Mouse (Mus musculus) testis, adult 2 months (tissue): ENCODE results near the gene Rbm34. TPM values are rescaled to one million over a fixed set of nuclear protein-coding genes. Genes with fewer than 3 reads are reported as not detected.
"Not testable (repeated sequence)": the region's sequence is repeated elsewhere in the genome, so short reads cannot be mapped to it uniquely, and the experiment has no call there.

ENCODE experiments used
- H3K27ac ChIP-seq: fragments of 200-500 bp; 2 replicates; pipeline ENCODE4 v1.5.1; 2012; ENCODE audit warnings: low read depth, low read length; ENCODE audit not compliant: control insufficient read depth, insufficient read depth
- H3K27me3 ChIP-seq: fragments of 200-500 bp; 2 replicates; pipeline ENCODE4 v1.6.1; 2012; ENCODE audit warnings: mild to moderate bottlenecking, low read length, moderate library complexity; ENCODE audit not compliant: control insufficient read depth, insufficient read depth
- H3K36me3 ChIP-seq: fragments of 200-500 bp; 2 replicates; pipeline ENCODE4 v1.6.1; 2012; ENCODE audit warnings: mild to moderate bottlenecking, low read length; ENCODE audit not compliant: control insufficient read depth, insufficient read depth
- H3K4me1 ChIP-seq: fragments of 200-500 bp; 2 replicates; pipeline ENCODE4 v1.6.1; 2012; ENCODE audit warnings: low read length; ENCODE audit not compliant: control insufficient read depth, insufficient read depth
- H3K4me3 ChIP-seq: fragments of 200-500 bp; 2 replicates; pipeline ENCODE4 v1.5.1; 2012; ENCODE audit warnings: low read depth, mild to moderate bottlenecking, low read length, moderate library complexity, mixed read lengths; ENCODE audit not compliant: control insufficient read depth
- CTCF ChIP-seq: fragments of 200-500 bp; IDR thresholded peaks from 2 replicates; pipeline ENCODE4 v1.5.1; 2012; ENCODE audit warnings: low read depth, mild to moderate bottlenecking, inconsistent platforms, low read length, moderate library complexity; ENCODE audit not compliant: control insufficient read depth, insufficient read depth, insufficient replicate concordance
- POLR2A ChIP-seq: fragments of 200-500 bp; IDR thresholded peaks from 2 replicates; pipeline ENCODE4 v1.6.1; 2012; ENCODE audit warnings: low read depth, mild to moderate bottlenecking, inconsistent platforms, low read length, moderate library complexity; ENCODE audit not compliant: control insufficient read depth
- polyA plus RNA-seq: library from polyadenylated mRNA; depleted of rRNA; stranded (reverse); fragments of >200 nt; gene quantifications from 2 replicates; pipeline ENCODE4 v1.2.3, GENCODE M21; 2012

Rbm34 gene
- polyA plus RNA-seq, 1 experiment: 2.6 TPM

DNA sequence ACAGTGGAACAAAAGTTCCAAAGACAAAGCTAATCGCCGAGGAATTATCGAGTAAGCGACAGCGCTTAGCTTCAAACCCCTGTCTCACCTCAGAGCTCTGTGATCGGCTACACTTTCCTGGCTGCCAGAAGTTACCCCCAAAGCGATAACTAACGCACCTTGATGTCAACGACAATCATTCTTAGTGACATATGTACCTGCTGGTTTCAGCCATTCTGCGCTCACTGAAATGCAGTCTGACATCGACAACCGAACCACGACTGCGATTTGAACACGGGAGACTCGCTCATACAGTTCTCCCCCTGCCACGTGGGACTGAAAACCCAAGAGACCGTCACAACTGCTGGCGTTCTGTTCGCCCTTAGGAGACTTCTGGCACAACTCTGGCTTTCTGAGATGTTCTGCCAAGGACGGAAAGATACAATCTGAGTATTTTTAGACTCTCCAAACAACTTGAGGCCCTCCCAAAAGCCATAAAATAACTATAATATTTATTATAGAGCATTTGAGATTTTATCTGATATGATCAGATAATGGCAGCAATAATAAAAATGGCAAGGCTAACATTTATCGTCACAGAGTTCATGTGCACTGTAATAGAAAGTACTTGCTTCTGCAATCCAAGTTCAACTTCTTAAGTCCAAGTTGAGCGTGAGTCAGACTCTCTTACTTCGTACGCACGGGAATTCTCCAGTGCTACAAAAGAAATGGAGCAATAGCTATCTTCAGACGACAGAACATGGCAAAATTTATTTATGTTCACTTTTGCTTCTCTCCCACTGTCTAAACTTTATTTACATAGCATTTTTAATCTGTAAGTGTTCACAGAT is 8.4 kb upstream of the Rbm34 start:
- Histone ChIP-seq H3K27me3 (no peaks in the 10 kb centered on the region), H3K27ac (no peak overlapping the region)
- TF ChIP-seq POLR2A: no peak
- no peak for TF ChIP-seq CTCF

DNA sequence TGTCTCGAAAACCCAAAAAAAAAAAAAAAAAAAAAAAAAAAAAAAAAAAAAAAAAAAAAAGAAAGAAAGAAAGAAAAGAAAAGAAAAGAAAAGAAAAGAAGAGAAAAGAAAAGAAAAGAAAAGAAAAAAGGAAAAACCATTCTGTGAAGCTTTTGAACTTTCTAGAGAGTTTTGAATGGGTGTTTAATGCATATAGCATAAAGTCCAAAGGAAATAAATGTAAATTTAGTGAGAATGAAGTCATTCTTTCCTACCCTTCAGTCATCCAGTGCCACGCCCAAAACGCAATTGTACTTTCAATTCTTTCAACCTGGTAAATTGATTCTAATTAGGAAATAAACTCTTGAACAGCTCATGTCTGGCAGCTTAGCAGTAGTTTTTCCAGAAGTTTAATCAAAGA is 7.7 kb upstream of the Rbm34 start:
- not testable (repeated sequence) for H3K4me1 ChIP-seq, H3K27me3 ChIP-seq, H3K36me3 ChIP-seq, H3K4me3 ChIP-seq, H3K27ac ChIP-seq

More for the DNA sequence above, 8.4 kb upstream of the Rbm34 start:
- peak overlapping the region; percentile 72 for H3K4me3 ChIP-seq
- no peaks in the 10 kb centered on the region for H3K36me3 ChIP-seq
- no peaks in the 10 kb centered on the region for H3K4me1 ChIP-seq

DNA sequence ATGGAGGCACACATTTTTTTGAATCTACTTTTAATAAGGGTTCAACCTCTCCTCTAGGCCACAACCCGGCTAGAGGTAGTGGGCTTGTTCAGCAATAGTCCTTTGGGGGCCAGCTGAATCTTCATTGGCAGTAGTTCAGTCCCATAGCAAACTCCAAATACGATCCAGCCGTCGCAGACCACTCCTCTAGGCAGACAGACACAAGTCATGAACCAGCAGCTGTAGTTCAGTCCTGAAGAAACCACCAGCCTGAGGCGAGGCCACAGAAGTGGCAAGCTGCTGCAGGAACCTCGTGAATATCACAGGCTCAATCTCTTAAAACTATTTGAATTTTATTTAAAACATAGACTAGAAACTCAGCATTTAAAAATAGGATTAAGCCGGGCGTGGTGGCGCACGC is 7.2 kb upstream of the Rbm34 start:
- no peaks in the 10 kb centered on the region for H3K27me3 ChIP-seq
- no peak for TF ChIP-seq CTCF
- no peak for TF ChIP-seq POLR2A
- H3K4me3 ChIP-seq: no peak overlapping the region
- H3K36me3 ChIP-seq: no peaks in the 10 kb centered on the region
- no peaks in the 10 kb centered on the region for H3K4me1 ChIP-seq
- H3K27ac ChIP-seq: no peak overlapping the region

DNA sequence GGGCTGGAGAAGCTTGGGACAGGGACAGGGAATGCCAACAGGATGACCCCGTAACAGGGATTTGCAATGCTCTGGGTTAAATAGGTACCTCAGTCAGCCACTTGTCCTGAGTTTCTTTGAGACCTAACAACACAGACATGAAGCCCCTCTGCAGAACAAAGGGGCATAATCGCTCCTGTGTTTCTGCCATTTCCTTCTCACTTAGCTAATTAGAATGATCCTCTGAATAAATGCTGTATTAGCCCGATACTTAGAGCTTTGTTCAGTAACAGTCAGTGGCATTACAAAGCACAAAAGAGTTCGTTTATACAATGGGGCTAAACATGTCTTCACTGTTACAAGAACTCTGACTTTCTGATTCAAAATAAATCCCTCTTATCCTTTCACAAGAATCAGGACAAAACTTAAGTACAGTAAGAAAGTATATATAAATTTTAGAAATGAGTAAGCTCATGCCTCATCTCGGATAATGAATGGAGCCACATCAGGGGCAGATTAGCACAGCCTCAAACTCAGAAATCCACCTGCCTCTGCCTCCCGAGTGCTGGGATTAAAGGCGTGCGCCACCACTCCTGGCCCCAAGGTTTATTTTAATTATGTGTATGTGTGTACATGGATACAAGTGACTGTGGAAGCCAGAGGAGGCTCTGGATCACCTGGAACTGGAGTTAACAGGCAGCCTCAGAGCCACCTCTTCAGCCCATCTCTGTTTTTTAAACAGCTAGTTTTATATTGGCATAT is 5.9 kb upstream of the Rbm34 start:
- H3K27ac ChIP-seq: no peak overlapping the region
- no peaks in the 10 kb centered on the region for H3K4me1 ChIP-seq
- no peak overlapping the region for H3K4me3 ChIP-seq
- no peaks in the 10 kb centered on the region for H3K27me3 ChIP-seq
- no peaks in the 10 kb centered on the region for H3K36me3 ChIP-seq
- TF ChIP-seq CTCF (no peak), POLR2A (no peak)

DNA sequence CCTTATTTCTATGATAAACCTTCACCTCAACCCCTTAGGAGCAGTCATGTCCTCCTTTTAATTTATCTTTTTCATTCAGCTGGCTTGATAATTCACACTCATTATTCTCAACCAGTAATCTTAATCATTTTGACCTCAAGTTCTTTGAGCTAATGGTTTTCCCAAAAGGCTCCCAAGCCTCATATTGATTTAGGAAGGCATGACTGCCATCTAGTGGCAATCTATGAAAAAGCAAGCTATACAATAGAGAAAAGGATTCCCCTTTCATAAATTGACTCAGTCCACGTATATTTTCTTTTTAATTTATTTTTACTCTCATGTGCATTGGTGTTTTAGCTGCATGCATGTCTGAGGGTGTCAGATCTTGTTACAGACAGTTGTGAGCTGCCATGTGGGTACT is 4.8 kb upstream of the Rbm34 start:
- no peaks in the 10 kb centered on the region; the same call in 1 of the 2 replicates for H3K4me1 ChIP-seq
- no peak overlapping the region for H3K27ac ChIP-seq
- H3K4me3 ChIP-seq: no peak overlapping the region
- TF ChIP-seq POLR2A: no peak
- TF ChIP-seq CTCF: no peak; the same call in 1 of the 2 replicates
- no peaks in the 10 kb centered on the region for H3K27me3 ChIP-seq
- H3K36me3 ChIP-seq: no peaks in the 10 kb centered on the region

DNA sequence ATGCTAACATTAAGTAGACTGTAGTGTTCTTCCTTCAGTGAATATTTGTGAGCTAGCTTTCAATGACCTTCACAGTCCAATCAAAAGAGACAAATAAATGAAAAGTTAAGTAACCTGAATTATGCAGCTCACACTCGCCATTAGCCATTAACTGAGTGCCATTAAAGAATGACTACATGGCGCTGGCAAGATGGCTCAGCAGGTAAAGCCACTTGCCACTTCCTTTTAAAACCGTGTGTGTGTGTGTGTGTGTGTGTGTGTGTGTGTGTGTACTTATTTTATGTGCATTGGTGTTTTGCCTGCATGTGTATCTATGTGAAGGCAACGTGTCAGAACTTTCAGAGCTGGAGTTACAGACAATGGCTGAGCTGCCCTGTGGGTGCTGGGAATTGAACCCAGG is 3.6 kb upstream of the Rbm34 start:
- Histone ChIP-seq H3K4me1 (no peaks in the 10 kb centered on the region; the same call in none of the 2 replicates), H3K27ac (no peak overlapping the region), H3K36me3 (no peaks in the 10 kb centered on the region), H3K27me3 (no peaks in the 10 kb centered on the region), H3K4me3 (no peak overlapping the region)
- TF ChIP-seq POLR2A (no peak), CTCF (no peak)

DNA sequence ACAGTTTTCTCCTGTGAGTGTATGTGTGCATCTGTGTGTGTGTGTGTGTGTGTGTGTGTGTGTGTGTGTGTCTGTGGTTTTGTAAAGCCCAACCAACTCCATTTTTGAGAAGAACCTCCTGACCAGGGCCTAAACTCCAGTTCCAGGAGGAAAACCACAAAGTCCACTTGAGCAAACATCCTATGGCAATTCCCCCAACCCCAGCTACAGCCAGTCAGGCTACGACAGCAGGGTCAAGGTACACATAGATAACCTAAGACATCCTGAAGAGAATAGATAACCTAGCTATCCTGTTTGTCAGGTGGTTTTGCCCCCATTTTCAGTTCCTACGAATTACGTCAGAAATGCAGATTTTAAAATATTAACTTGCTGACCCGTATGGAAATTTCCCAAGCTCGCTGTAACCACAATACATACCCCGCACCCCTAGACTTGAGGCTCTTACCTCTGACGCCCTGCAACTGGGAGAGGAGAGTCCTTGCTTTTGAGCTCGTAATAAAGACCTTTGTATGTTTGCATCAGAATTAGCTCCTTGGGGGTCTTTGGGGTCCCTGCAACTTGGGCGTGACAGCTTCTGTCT is 2.9 kb upstream of the Rbm34 start:
- Histone ChIP-seq H3K36me3 (no peaks in the 10 kb centered on the region), H3K4me3 (no peak overlapping the region), H3K4me1 (no peaks in the 10 kb centered on the region; the same call in none of the 2 replicates), H3K27me3 (no peaks in the 10 kb centered on the region), H3K27ac (no peak overlapping the region)
- TF ChIP-seq POLR2A (no peak), CTCF (no peak)
